Mouse (Mus musculus) cerebellum, adult 11 months (tissue): ENCODE data around the gene Itih5.

Experiments
- DNase-seq: peaks from one replicate; pipeline ENCODE4 v3.0.0; 2022

Gene Itih5

DNA sequence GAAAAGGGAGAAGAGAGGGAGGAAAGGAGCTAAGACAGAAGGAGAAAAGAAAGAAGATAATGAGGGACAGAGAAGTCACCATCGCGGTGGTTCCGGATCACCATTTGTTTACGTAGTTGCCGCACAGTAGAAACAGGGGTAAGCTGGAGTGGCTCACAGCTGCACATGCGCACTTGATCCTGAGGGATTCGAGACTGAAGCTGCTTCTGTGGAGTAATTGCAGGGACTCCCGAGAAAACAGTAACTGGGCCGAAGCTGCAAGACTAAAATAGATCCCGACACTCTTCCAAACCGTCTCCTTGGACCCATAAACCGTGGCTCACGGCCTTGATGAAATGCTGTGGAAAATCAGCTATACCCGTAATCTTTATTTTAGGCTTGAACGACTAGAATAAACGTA is 16.6 kb downstream of the Itih5 start:
- no peak for DNase-seq

GRCm38 (mm10) chr2:10193553-10193952 is 40.2 kb downstream of the Itih5 start:
- no peak for DNase-seq

DNA sequence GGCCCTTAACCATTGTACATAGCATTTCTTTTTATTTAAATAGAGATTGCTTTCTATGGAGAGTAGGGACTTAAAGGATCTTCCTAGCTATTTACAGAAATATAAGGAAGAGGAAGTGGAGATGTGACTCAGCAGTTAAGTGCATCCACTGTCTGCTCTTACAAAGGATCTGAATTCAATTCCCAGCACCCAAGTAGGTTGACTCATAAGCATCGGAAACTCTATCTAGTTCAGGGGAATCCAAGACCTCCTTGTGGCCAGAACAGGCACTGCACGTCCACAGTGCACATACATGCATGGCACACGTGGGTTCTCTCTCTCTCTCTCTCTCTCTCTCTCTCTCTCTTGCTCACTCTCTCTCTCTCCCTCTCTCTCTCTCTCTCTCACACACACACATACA is 41.8 kb downstream of the Itih5 start:
- DNase-seq = no peak

DNA sequence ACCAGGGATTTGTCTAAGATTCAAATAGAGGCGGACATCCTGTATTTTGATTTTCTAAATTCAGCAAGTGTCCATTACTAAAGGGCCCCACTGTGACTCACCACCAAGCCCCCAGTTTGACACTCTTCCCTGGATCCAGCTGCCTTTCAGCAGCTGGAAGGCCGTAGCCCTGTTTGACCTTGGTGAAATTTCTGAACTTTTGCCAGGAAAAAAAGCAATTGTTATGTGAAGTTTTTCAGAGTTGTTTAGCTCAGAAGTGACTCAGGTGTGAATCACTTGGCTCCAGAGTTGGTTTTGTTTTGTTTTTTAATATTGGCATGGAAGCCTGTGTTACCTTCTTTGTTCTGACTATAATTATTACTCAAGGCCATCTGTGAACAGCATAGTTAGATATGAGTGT is 46.0 kb downstream of the Itih5 start:
- no peak for DNase-seq

GRCm38 (mm10) chr2:10200736-10201285 is 47.4 kb downstream of the Itih5 start:
- no peak for DNase-seq

GRCm38 (mm10) chr2:10204301-10204700 is 50.9 kb downstream of the Itih5 start:
- DNase-seq = no peak

GRCm38 (mm10) chr2:10213468-10213867 is 60.1 kb downstream of the Itih5 start:
- DNase-seq = no peak

DNA sequence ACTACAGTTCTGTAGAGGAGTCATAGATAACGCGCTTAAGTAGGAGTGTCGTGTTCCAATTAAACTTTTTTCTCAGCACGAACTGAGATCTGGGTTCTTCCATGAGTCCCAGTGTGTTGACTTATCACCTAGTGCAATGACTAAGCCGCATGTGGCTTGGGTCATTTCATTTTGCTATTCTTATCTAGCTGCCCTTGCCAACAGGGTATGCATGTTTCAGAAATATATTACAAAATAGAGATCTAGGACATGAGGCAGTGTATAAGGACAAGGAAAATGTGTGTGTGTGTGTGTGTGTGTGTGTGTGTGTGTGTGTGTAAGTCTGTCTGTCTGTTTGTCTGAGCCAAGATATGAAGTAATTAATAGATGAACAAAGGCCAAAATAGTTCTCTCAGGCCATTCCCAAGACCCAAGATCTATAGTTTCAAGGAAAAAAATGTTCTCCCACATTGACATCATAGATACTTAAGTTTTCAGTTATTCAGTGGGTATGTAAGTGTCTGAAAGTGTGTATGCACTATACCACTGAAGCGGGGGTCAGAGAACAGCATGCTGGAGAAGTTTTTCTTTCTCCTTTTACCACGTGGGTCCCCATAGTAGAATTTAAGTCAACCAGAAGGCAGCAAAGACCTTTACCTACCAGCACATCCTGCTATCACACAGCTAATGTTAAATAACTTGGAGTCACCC is 62.6 kb downstream of the Itih5 start:
- DNase-seq = no peak

DNA sequence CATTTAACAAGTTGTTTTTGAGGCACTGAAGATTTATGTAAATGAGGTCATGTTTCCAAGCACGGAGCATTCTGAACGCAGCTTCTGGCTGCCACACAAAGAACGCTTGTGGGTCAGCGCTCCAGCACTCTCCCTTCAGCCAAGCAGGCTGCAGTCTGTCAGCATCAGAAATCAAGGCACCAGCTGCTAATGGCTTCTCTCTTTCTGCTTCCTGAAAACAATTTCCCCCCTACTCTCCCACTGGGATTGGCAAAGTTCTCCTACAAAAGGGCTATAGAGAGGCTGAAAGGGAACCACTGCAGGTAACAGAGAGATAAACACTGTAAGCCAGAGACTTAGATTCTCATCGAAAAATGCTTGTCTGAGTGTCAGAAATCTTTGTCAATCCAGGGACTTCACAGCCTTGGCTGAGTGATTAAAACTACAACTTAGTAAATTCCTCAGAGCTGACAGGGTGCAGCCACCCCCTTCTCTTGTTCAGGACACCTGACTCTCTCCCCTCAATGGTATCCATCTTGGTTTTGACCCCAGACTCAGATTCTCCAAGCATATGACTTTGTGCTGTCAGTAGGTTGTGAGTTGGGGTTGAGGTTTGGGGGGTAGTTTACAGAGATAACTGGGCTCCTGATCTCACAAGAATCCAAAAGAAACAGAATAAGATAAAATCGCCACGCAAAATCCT is 63.3 kb downstream of the Itih5 start:
- peak; percentile 4 for DNase-seq

GRCm38 (mm10) chr2:10221862-10222261 is 68.5 kb downstream of the Itih5 start:
- DNase-seq = no peak

GRCm38 (mm10) chr2:10226907-10227306 is 73.5 kb downstream of the Itih5 start:
- no peak for DNase-seq

- DNase-seq = no peak
Observed at GRCm38 (mm10) chr2:10231971-10232370, 78.6 kb downstream of the Itih5 start.

DNA sequence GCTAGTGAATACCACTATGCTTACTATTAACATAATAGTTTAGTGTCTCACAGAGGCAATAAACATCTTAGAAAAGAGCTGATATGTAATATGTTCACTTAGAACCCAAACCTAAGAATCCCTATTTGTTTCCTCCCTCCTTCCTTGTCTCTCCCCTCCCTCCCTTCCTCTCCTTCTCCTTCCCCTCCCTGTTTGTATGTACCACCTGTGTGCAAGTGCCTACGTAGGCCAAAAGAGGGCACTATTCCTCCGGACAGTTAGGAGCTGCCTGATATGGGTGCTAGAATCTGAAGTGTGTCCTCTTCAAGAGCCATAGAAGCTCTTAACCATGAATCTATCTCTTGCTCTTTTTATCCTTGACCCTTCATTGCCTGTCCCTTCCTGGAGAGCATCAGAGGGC is 83.2 kb downstream of the Itih5 start:
- DNase-seq = no peak

GRCm38 (mm10) chr2:10242970-10243369 is 89.6 kb downstream of the Itih5 start:
- DNase-seq = no peak

- no peak for DNase-seq
Observed at GRCm38 (mm10) chr2:10250441-10250840, 97.1 kb downstream of the Itih5 start.

DNA sequence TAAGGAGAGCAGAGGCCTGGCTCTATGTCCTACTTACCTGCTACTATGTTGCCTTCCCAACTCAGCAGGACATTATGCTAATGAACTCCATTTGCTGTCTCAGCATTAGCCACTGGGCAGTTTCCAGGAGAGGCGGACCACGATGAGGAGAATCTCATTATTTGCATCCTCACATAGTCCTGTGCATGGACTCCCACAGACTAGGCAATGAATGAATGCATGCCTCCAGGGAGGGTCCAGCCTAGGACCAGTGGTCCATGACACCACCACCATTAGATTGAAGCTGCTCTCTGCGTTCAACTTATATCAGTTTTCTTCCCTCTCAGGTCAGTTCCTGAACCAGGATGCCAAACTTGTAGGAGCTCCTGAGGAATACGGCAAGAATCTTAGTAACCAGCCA is 97.6 kb downstream of the Itih5 start:
- no peak for DNase-seq

DNA sequence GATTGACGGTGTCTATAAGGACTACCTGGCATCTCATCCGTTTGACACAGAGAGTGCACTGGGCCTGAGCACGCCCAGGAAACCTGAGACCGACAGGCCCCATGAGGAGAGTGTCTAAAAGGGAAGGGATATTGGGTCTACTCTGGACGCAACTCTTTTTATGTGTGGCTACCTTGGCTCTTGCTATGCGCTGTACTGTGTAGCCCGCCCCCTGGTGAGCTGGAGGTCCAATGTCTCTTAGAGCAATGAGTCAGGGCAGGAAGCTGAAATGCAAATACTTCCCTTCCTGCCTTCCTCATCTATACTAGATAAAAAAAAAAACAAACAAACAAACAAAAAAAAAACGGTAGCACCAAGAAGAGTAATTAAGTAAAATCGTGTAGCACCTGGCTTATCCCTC is 98.1 kb downstream of the Itih5 start:
- DNase-seq = no peak

GRCm38 (mm10) chr2:10252016-10252415 is 98.6 kb downstream of the Itih5 start:
- DNase-seq = no peak

DNA sequence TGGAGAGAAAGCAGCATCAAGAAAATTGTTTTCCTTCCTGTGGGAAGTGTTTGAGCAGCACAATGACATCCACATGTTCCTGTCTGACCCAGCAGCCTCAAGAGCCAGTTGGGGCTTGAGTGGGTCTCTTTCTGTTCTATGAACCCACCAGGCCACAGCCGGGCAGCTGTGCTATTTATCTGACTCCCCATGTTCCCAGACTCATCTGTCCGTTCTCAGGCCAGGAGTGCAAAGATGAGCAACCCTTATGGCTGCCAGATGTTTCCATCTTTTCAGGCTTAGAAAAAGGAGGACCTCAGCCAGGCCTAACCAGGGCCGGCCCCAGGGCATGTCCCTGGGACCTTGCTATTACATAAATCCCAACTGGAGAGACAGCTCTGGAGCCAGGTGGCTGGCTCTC is 100.0 kb downstream of the Itih5 start:
- no peak for DNase-seq

DNA sequence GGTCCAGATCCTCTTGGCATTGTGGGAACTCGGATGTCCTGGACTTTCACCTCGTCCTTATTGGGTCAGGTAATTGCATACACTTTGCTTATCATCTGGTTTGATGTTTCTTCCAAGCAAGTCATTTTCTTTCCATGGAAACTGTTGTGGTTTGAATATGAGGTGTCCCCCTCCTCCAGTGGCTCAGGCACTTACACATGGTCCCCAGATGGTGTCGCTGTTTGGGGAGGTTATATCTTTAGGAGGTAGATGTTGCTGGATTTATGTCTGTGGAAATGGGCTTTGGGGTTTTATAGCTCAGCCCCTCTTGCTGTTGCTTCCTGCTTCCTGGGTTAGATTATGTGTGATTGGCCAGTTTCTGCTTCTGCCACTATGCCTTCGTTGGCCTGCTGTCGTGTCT is 103.6 kb downstream of the Itih5 start:
- no peak for DNase-seq

- DNase-seq = no peak
Observed at GRCm38 (mm10) chr2:10258312-10258711, 104.9 kb downstream of the Itih5 start.

- DNase-seq = no peak
Observed at GRCm38 (mm10) chr2:10260109-10260508, 106.7 kb downstream of the Itih5 start.

DNA sequence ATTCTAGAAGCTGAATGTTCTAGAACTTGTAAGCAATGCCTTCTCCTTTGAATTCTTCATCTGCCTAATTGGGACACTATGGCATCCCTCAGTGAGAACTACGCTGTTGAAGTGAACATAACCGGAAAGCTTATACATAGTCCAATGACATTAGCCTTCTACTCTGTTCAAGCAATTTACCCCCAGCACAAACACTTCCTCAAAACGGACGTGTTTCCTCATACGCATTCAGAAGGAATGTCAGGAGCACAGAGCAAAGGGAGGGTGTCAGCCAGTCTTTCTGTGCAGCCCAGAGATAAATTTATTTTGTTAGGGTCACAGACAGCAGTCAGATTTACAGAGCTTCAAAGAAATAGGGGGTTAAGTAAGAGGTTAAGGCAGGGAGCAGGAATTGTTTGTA is 108.0 kb downstream of the Itih5 start:
- no peak for DNase-seq

GRCm38 (mm10) chr2:10262722-10263121 is 109.4 kb downstream of the Itih5 start:
- no peak for DNase-seq
